Mouse (Mus musculus) ES-Bruce4 (cell line): ENCODE results near the gene C7.

Source experiments
- CTCF ChIP-seq: IDR thresholded peaks from one replicate; pipeline ENCODE4 v1.8.1; 2011; ENCODE audit warnings: low read depth, low read length
- EP300 ChIP-seq: IDR thresholded peaks from 2 replicates; pipeline ENCODE4 v1.6.1; 2011; ENCODE audit warnings: low read depth, low read length; ENCODE audit not compliant: insufficient read depth
- POLR2A ChIP-seq: IDR thresholded peaks from one replicate; pipeline ENCODE4 v1.8.1; 2011; ENCODE audit warnings: low read length; ENCODE audit not compliant: insufficient read depth

GRCm38 (mm10) chr15:5108655-5109040, 45.1 kb upstream of the C7 start:
- TF ChIP-seq CTCF = no peak
- no peak for TF ChIP-seq EP300
- no peak for TF ChIP-seq POLR2A
